Mouse (Mus musculus): ENCODE measurements around the gene Eif5a.

- TF ChIP-seq CTCF (IDR thresholded peaks at IDR 0.05; ENCODE audit: low read depth, low read length) (no peak), POLR2A (IDR thresholded peaks at IDR 0.05; ENCODE audit: borderline replicate concordance, low read depth, low read length) (no peak)
Measured at GRCm38 (mm10) chr11:69919661-69920265, 2.0 kb downstream of the Eif5a start.

Measured in bone marrow macrophage, adult 2 months (primary cell).